Mouse (Mus musculus) midbrain, embryonic 12.5 days (tissue): Measurements from ENCODE around the gene Them7. TPM values are rescaled to one million over a fixed set of nuclear protein-coding genes. Genes with fewer than 3 reads are reported as not detected.

Experiments
- ATAC-seq: fragments of 200-750 bp; cut with Nextera tagmentation; 2 replicates; pipeline ENCODE4 v1.8.0; 2017; ENCODE audit warnings: low read depth, moderate TSS enrichment, moderate library complexity; ENCODE audit not compliant: low FRiP score
- H3K27ac ChIP-seq: fragments of 300-500 bp; sonication (generic); replicated peaks from 2 replicates; pipeline ENCODE4 v1.5.1; 2016; ENCODE audit warnings: mild to moderate bottlenecking
- H3K27me3 ChIP-seq: fragments of 300-500 bp; sonication (generic); 2 replicates; pipeline ENCODE4 v1.6.1; 2016; ENCODE audit warnings: mild to moderate bottlenecking
- H3K36me3 ChIP-seq: fragments of 300-500 bp; sonication (generic); 2 replicates; pipeline ENCODE4 v1.6.1; 2016
- H3K4me1 ChIP-seq: fragments of 300-500 bp; sonication (generic); 2 replicates; pipeline ENCODE4 v1.6.1; 2016
- H3K4me2 ChIP-seq: fragments of 300-500 bp; sonication (generic); replicated peaks from 2 replicates; pipeline ENCODE4 v1.6.1; 2016; ENCODE audit warnings: mild to moderate bottlenecking, moderate library complexity
- H3K4me3 ChIP-seq: fragments of 300-500 bp; sonication (generic); 2 replicates; pipeline ENCODE4 v1.5.1; 2016; ENCODE audit warnings: mild to moderate bottlenecking
- H3K9ac ChIP-seq: fragments of 300-500 bp; sonication (generic); replicated peaks from 2 replicates; pipeline ENCODE4 v1.6.1; 2016; ENCODE audit warnings: mild to moderate bottlenecking, moderate library complexity
- H3K9me3 ChIP-seq: fragments of 300-500 bp; sonication (generic); 2 replicates; pipeline ENCODE4 v1.6.1; 2016; ENCODE audit warnings: mild to moderate bottlenecking
- WGBS: fragments of 180-500 bp; shearing (Covaris S2); methylation state at CpG from one replicate; pipeline ENCODE4 v1.1.7; 2016; 5-methylcytosine and 5-hydroxymethylcytosine counted together
- polyA plus RNA-seq: library from polyadenylated mRNA; unstranded; fragments of >200 nt; fragmentation: Nextera tagmentation; extraction: Ambion mirVana; gene quantifications from 2 replicates; pipeline ENCODE4 v1.2.1, GENCODE M21; 2016

The Them7 gene
- polyA plus RNA-seq, 1 experiment from 2014 or later = 0.11 TPM

DNA sequence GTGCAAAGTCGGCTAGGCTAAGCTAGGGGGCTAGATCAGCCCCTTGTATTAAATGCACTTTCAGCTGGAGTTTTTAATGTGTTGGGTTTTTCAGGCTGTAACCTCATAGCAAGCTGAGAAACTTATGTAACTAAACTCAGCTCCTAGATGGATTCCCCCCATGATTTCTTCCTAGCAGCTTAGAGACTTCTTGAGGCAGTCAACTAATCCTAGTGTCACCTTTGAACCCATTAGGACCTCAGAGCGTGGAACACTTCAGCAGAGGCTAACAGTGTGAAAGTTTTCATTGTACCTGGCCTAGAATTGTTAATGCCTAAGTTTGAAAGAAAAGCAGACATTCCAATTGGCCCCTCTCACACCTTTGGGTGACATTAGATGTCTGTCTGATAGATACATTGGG, 13.7 kb downstream of the Them7 start:
- no peak for ATAC-seq
- 75% methylated on average over 2 of the region's 2 CpGs for WGBS
- no peaks in the 10 kb centered on the region for H3K4me1 ChIP-seq

DNA sequence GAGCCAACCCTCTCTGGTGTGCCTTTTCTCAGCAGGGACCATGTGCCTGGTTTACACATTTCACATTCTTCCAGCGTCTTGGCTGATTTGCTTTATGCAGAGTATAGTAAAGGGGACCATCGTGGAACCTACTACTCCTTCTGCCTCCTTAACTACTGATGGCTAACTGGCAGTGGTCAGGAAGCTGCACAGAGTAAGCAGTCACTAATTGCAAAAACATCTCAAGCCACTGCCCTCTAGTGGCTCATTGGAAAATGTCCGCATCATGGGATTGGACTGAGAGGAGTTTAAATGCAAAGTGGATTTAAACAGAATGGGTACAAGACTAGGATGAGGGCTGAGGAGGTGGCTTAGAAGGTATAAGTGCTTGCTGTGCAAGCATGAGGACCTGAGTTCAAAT, 14.7 kb downstream of the Them7 start:
- peak; percentile 54 for ATAC-seq

More for the DNA sequence above, 13.7 kb downstream of the Them7 start:
- no peaks in the 10 kb centered on the region for H3K27me3 ChIP-seq
- H3K4me2 ChIP-seq = no peak overlapping the region
- no peak overlapping the region for H3K9ac ChIP-seq
- H3K4me3 ChIP-seq = no peak overlapping the region
- no peak overlapping the region for H3K27ac ChIP-seq
- H3K9me3 ChIP-seq = no peaks in the 10 kb centered on the region
- no peaks in the 10 kb centered on the region for H3K36me3 ChIP-seq

GRCm38 (mm10) chr2:105240631-105241030, 16.5 kb downstream of the Them7 start:
- no peaks in the 10 kb centered on the region for H3K4me1 ChIP-seq
- no peak for ATAC-seq
- no peak overlapping the region for H3K27ac ChIP-seq
- H3K27me3 ChIP-seq = no peaks in the 10 kb centered on the region
- H3K9me3 ChIP-seq = no peaks in the 10 kb centered on the region
- H3K4me3 ChIP-seq = no peak overlapping the region
- H3K4me2 ChIP-seq = no peak overlapping the region
- H3K36me3 ChIP-seq = no peaks in the 10 kb centered on the region
- H3K9ac ChIP-seq = no peak overlapping the region
- WGBS = 43% methylated on average over 1 of the region's 1 CpGs

More for the DNA sequence above, 14.7 kb downstream of the Them7 start:
- Histone ChIP-seq H3K4me1 (no peaks in the 10 kb centered on the region), H3K9ac (no peak overlapping the region), H3K36me3 (no peaks in the 10 kb centered on the region), H3K27me3 (no peaks in the 10 kb centered on the region), H3K4me2 (no peak overlapping the region), H3K9me3 (no peaks in the 10 kb centered on the region), H3K27ac (no peak overlapping the region), H3K4me3 (no peak overlapping the region)
- WGBS = 20% methylated on average over 3 of the region's 3 CpGs

- Histone ChIP-seq H3K27me3 (no peaks in the 10 kb centered on the region), H3K4me3 (no peak overlapping the region), H3K4me2 (no peak overlapping the region), H3K36me3 (no peaks in the 10 kb centered on the region), H3K27ac (no peak overlapping the region), H3K9ac (no peak overlapping the region), H3K9me3 (no peaks in the 10 kb centered on the region), H3K4me1 (no peaks in the 10 kb centered on the region)
- ATAC-seq = no peak
- WGBS = 71% methylated on average over 7 of the region's 7 CpGs
Measured at GRCm38 (mm10) chr2:105242940-105243339, 18.8 kb downstream of the Them7 start.

GRCm38 (mm10) chr2:105244733-105245132, 20.6 kb downstream of the Them7 start:
- no peak for ATAC-seq
- no peak overlapping the region for H3K27ac ChIP-seq
- 78% methylated on average over 13 of the region's 13 CpGs for WGBS
- H3K36me3 ChIP-seq = no peaks in the 10 kb centered on the region
- H3K4me3 ChIP-seq = no peak overlapping the region
- no peak overlapping the region for H3K4me2 ChIP-seq
- no peaks in the 10 kb centered on the region for H3K9me3 ChIP-seq
- no peaks in the 10 kb centered on the region for H3K27me3 ChIP-seq
- H3K4me1 ChIP-seq = no peaks in the 10 kb centered on the region
- no peak overlapping the region for H3K9ac ChIP-seq

DNA sequence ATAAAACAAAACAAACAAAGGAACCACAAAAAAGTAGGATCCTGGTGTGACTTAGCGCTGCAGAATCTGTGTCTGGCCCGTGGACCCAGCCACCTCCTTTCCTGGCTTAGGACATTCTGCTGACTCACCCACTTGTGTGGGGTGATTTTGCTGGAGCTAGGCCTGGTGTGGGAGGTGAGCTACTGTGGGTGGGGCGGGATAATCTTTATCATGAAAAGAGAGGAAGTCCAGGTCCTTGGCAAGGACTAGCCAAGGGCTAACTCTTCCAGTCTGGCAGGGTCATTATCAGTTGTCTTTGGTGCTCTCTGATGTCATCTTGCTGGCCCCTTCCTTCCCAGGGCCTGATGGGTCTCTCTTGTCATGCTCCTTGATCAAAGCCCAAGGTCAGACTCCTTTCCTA, 27.9 kb downstream of the Them7 start:
- no peaks in the 10 kb centered on the region for H3K9me3 ChIP-seq
- H3K4me3 ChIP-seq = no peak overlapping the region
- no peaks in the 10 kb centered on the region for H3K4me1 ChIP-seq
- no peaks in the 10 kb centered on the region for H3K36me3 ChIP-seq
- H3K4me2 ChIP-seq = no peak overlapping the region
- no peak overlapping the region for H3K27ac ChIP-seq
- no peak for ATAC-seq
- H3K27me3 ChIP-seq = peaks cover 11% of the 10 kb centered on the region
- no peak overlapping the region for H3K9ac ChIP-seq
- WGBS = 83% methylated on average over 3 of the region's 3 CpGs

GRCm38 (mm10) chr2:105252824-105253223, 28.7 kb downstream of the Them7 start:
- H3K36me3 ChIP-seq = no peaks in the 10 kb centered on the region
- H3K4me2 ChIP-seq = no peak overlapping the region
- no peak overlapping the region for H3K27ac ChIP-seq
- no peaks in the 10 kb centered on the region for H3K9me3 ChIP-seq
- H3K4me1 ChIP-seq = no peaks in the 10 kb centered on the region
- peaks cover 11% of the 10 kb centered on the region for H3K27me3 ChIP-seq
- 69% methylated on average over 7 of the region's 7 CpGs for WGBS
- peak; percentile 66; the same call in 1 of the 2 replicates for ATAC-seq
- H3K4me3 ChIP-seq = no peak overlapping the region
- no peak overlapping the region for H3K9ac ChIP-seq

DNA sequence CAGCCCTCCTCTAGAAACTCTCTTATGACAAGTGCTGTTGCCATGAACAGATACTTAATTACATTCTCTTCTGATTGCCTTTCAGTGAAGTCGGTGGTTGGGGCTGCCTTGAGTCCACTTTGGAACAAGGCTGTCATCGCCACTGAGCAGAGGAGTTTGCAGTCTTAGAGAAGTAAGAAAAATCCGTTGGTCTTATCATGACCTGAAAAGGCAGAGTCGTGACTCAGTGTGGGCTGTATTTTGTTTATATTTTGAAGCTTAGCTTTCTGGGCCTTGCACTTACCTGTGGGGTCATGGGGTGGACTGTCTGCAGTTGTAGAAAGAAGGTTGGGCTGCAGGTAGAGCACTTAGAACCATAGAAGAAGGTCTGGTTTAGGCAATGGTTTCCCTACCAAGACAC, 31.3 kb downstream of the Them7 start:
- WGBS = 64% methylated on average over 4 of the region's 4 CpGs
- H3K9ac ChIP-seq = no peak overlapping the region
- no peak overlapping the region for H3K4me2 ChIP-seq
- H3K4me3 ChIP-seq = no peak overlapping the region
- H3K9me3 ChIP-seq = no peaks in the 10 kb centered on the region
- ATAC-seq = no peak
- H3K27me3 ChIP-seq = peaks cover 11% of the 10 kb centered on the region
- H3K4me1 ChIP-seq = no peaks in the 10 kb centered on the region
- no peak overlapping the region for H3K27ac ChIP-seq
- no peaks in the 10 kb centered on the region for H3K36me3 ChIP-seq

DNA sequence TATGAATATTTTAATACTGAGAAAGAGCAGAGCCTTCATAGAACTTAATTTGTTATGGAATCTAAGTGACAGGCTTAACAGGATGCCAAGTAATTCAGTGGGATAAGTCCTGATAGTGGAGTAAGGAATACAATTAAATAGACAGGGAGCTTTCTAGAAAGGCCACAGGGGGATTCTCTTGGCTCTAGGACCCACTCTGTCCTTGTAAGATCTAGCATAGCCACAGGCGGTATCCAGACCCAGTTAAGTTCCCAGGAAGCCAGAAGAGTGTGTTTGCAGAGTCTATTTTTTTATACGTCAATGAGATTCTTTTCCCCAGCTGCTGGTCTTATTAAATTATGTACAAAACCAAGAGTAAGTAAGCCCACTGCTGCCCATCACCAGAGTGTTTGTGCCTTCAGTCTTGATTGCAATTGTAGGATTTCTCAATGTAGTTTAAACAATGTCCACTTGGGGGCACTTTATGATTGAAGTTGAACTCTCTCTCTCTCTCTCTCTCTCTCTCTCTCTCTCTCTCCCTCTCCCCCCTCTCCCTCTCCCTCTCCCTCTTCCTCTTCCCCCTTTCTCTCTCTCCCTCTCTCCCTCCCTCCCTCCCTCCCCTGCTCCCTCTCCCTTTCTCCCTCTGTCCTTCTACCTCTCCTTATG, 32.4 kb downstream of the Them7 start:
- Histone ChIP-seq H3K9ac (no peak overlapping the region), H3K27ac (no peak overlapping the region), H3K4me3 (no peak overlapping the region), H3K9me3 (no peaks in the 10 kb centered on the region), H3K4me2 (no peak overlapping the region), H3K27me3 (peaks cover 11% of the 10 kb centered on the region), H3K36me3 (no peaks in the 10 kb centered on the region), H3K4me1 (no peaks in the 10 kb centered on the region)
- ATAC-seq = no peak
- 64% methylated on average over 2 of the region's 2 CpGs for WGBS

DNA sequence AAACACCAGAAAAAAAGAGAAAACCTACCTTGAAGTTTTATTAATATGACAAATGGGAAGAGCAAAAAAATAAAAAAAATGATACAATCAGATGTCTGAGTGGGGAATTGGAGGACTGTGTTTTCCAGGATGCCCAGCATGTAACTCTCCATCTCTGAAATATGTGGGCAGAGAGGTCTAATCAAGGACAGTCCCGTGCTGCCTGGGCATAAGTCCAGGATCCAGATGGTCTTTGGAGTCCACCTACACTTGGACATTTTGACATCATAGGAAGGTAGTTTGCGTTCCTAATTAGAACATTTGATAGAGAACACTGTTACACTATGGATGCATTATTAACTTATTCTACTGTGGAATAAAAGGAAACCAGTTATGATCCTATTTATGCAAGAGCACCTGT, 33.3 kb downstream of the Them7 start:
- Histone ChIP-seq H3K4me1 (no peaks in the 10 kb centered on the region), H3K9me3 (no peaks in the 10 kb centered on the region), H3K27me3 (peaks cover 11% of the 10 kb centered on the region), H3K4me3 (no peak overlapping the region), H3K9ac (no peak overlapping the region), H3K36me3 (no peaks in the 10 kb centered on the region), H3K27ac (no peak overlapping the region), H3K4me2 (no peak overlapping the region)
- ATAC-seq = no peak
- WGBS = 79% methylated on average over 2 of the region's 2 CpGs

DNA sequence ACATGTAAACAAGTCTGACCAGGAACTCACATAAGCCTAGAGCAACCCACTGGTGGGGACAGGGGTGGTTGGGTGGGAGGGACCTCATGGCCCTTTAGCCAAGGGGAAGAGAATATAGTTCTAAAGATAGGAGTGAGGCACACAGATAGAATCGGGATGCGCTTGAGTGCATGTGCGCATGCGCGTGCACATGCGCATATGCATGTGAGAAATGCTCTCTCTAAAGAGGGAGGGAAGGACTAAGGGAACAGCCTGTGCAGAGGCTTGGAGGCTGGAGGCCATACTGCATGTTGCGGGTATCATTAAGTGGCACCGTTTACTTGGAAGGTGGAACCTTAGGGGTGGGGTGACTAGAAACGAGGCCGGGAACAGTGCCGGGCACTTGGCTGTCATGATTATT, 37.2 kb downstream of the Them7 start:
- ATAC-seq = no peak
- WGBS = 92% methylated on average over 11 of the region's 11 CpGs
- no peaks in the 10 kb centered on the region for H3K36me3 ChIP-seq

DNA sequence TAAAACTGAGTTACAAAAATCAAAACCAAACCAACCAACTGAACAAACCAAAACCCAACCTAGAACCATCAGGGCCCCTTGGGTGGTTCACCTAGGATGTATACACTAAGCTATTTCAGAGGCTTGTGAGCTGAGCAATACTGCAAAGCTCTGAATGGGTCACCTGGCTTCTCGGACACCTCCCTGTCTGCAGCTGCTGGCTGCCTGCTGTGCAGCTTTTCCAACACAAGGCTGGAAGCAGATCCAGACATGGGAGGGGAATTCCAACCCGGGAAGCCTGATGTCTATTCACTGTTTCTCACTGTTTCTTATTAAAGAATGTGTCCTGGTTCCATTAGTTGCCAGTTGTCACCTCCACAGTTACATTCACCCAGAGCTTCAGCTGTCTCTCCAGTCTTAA, 39.1 kb downstream of the Them7 start:
- no peaks in the 10 kb centered on the region for H3K27me3 ChIP-seq
- H3K27ac ChIP-seq = no peak overlapping the region
- H3K4me2 ChIP-seq = no peak overlapping the region
- no peaks in the 10 kb centered on the region for H3K9me3 ChIP-seq
- no peak for ATAC-seq
- no peak overlapping the region for H3K9ac ChIP-seq
- H3K4me3 ChIP-seq = no peak overlapping the region
- H3K36me3 ChIP-seq = no peaks in the 10 kb centered on the region
- 28% methylated on average over 2 of the region's 2 CpGs for WGBS
- H3K4me1 ChIP-seq = no peaks in the 10 kb centered on the region; the same call in 1 of the 2 replicates

More for the DNA sequence above, 37.2 kb downstream of the Them7 start:
- Histone ChIP-seq H3K4me1 (no peaks in the 10 kb centered on the region; the same call in 1 of the 2 replicates), H3K4me3 (no peak overlapping the region), H3K9ac (no peak overlapping the region), H3K4me2 (no peak overlapping the region), H3K27ac (no peak overlapping the region), H3K9me3 (no peaks in the 10 kb centered on the region), H3K27me3 (no peaks in the 10 kb centered on the region)
